Mouse (Mus musculus): ENCODE data around the gene Hoxc12.

GRCm38 (mm10) chr15:102963259-102963658 lies 26.7 kb downstream of the Hoxc12 start:
- no peak for TF ChIP-seq CHD1 (IDR thresholded peaks at IDR 0.05; ENCODE audit: low read depth, low read length)
- TF ChIP-seq CHD2 (IDR thresholded peaks at IDR 0.05; ENCODE audit: low read length): no peak
- TF ChIP-seq TCF12 (IDR thresholded peaks at IDR 0.05; ENCODE audit: low read depth, low read length): no peak
- no peak for TF ChIP-seq SIN3A (IDR thresholded peaks at IDR 0.05; ENCODE audit: low read length)
- TF ChIP-seq ZC3H11A (IDR thresholded peaks at IDR 0.05; ENCODE audit: low read depth, low read length): no peak

Data from MEL (cell line).